Mouse (Mus musculus) right cerebral cortex, postnatal 36 days (tissue): Measurements from ENCODE around the gene Plxdc1.

Experiments used
- DNase-seq, 2 experiments: peaks; one replicate each; pipeline ENCODE4 v3.0.0; 2022; ENCODE audit warnings: low spot score in 2 of 2, mixed read lengths in 1 of 2

Plxdc1 gene

GRCm38 (mm10) chr11:97987551-97988526, 1.6 kb upstream of the Plxdc1 start:
- DNase-seq: peak; percentile 93 to 94

GRCm38 (mm10) chr11:97986738-97987465, 658 bp upstream of the Plxdc1 start:
- no peak for DNase-seq

- DNase-seq: no peak
Measured at GRCm38 (mm10) chr11:97983983-97984382, 2.3 kb downstream of the Plxdc1 start.

- DNase-seq: no peak
Measured at GRCm38 (mm10) chr11:97983506-97983905, 2.7 kb downstream of the Plxdc1 start.

- no peak for DNase-seq
Measured at GRCm38 (mm10) chr11:97982721-97983120, 3.5 kb downstream of the Plxdc1 start.

- DNase-seq: no peak
Measured at GRCm38 (mm10) chr11:97980531-97980966, 5.7 kb downstream of the Plxdc1 start.

GRCm38 (mm10) chr11:97979824-97980495, 6.3 kb downstream of the Plxdc1 start:
- no peak for DNase-seq

- DNase-seq: no peak
Measured at GRCm38 (mm10) chr11:97978392-97978791, 7.9 kb downstream of the Plxdc1 start.

GRCm38 (mm10) chr11:97977797-97978196, 8.4 kb downstream of the Plxdc1 start:
- no peak for DNase-seq

GRCm38 (mm10) chr11:97974746-97975145, 11.5 kb downstream of the Plxdc1 start:
- no peak for DNase-seq

- DNase-seq: no peak
Measured at GRCm38 (mm10) chr11:97974141-97974540, 12.1 kb downstream of the Plxdc1 start.

GRCm38 (mm10) chr11:97972434-97972833, 13.8 kb downstream of the Plxdc1 start:
- DNase-seq: no peak

- DNase-seq: peak; percentile 85 to 88
Measured at GRCm38 (mm10) chr11:97971232-97971631, 15.0 kb downstream of the Plxdc1 start.

GRCm38 (mm10) chr11:97970771-97971170, 15.5 kb downstream of the Plxdc1 start:
- no peak for DNase-seq

- no peak for DNase-seq
Measured at GRCm38 (mm10) chr11:97968385-97968784, 17.9 kb downstream of the Plxdc1 start.

GRCm38 (mm10) chr11:97967114-97967513, 19.1 kb downstream of the Plxdc1 start:
- no peak for DNase-seq

GRCm38 (mm10) chr11:97960907-97961306, 25.3 kb downstream of the Plxdc1 start:
- DNase-seq: no peak

- DNase-seq: no peak
Measured at GRCm38 (mm10) chr11:97959300-97959680, 27.0 kb downstream of the Plxdc1 start.

- DNase-seq: no peak
Measured at GRCm38 (mm10) chr11:97958641-97959299, 27.5 kb downstream of the Plxdc1 start.

- DNase-seq: no peak
Measured at GRCm38 (mm10) chr11:97956905-97957560, 29.2 kb downstream of the Plxdc1 start.

- no peak for DNase-seq
Measured at GRCm38 (mm10) chr11:97955915-97956314, 30.3 kb downstream of the Plxdc1 start.
